Mouse (Mus musculus) C3H10T1/2 (cell line): ENCODE data around the gene Ncdn. TPM values are rescaled to one million over a fixed set of nuclear protein-coding genes. Genes with fewer than 3 reads are reported as not detected.

Experiments used
- polyA plus RNA-seq, 2 experiments: library from polyadenylated mRNA; unstranded; fragments of >200 nt; fragmentation: generic; extraction: Trizol; gene quantifications; one replicate each; pipeline ENCODE4 v1.2.1; 2012; ENCODE audit warnings: missing spikeins in 2 of 2

Ncdn gene
- polyA plus RNA-seq = 10 to 100 TPM; 16.8 to 33.9 TPM

GRCm38 (mm10) chr4:126753268-126754230, at the start of gene Ncdn, which contains the start of gene AU040320:
Gene Ncdn, minus strand, starts transcription at chr4:126753438.
Gene AU040320, plus strand, starts transcription at chr4:126753544.

GRCm38 (mm10) chr4:126736001-126736414, 17.2 kb downstream of the Ncdn start, which contains the start of gene Tfap2e:
Gene Tfap2e, minus strand, starts transcription at chr4:126736240.

Other genes with a start within 250 kb of the Ncdn start
- gene Ago4, start 220.0 kb downstream of the Ncdn start, polyA plus RNA-seq = under 1 TPM; 0.01 to 0.27 TPM
- gene Clspn, start 196.5 kb downstream of the Ncdn start, polyA plus RNA-seq = 1 to 10 TPM; 1.5 to 2.3 TPM
- 1 to 10 TPM; 1.0 to 5.7 TPM for gene 5730409E04Rik, start 143.6 kb downstream of the Ncdn start, polyA plus RNA-seq
- gene Psmb2, start 75.8 kb downstream of the Ncdn start, polyA plus RNA-seq = 100 to 1,000 TPM; 204 to 213 TPM
- gene Tfap2e, start 17.2 kb downstream of the Ncdn start, polyA plus RNA-seq = not detected
- 10 to 100 TPM in 1 of 2 experiments, 1 to 10 TPM in 1; 4.2 to 16.4 TPM for gene AU040320, start 106 bp upstream of the Ncdn start, polyA plus RNA-seq
- gene Zmym4, start 214.7 kb upstream of the Ncdn start, polyA plus RNA-seq = 1 to 10 TPM in 1 of 2 experiments, under 1 TPM in 1; 0.50 to 6.4 TPM